Mouse (Mus musculus) liver, embryonic 14.5 days (tissue): ENCODE data around the gene Josd2. TPM values are rescaled to one million over a fixed set of nuclear protein-coding genes. Genes with fewer than 3 reads are reported as not detected.
A peak's percentile ranks its signal among the peaks of the same experiment; 100 is the strongest.

ENCODE experiments used
- ATAC-seq: fragments of 200-750 bp; cut with Nextera tagmentation; 2 replicates; pipeline ENCODE4 v1.8.0; 2017; ENCODE audit warnings: moderate number of reproducible peaks, mild to moderate bottlenecking, moderate library complexity; ENCODE audit not compliant: insufficient read depth
- DNase-seq, 3 experiments: peaks; one replicate each; pipeline ENCODE4 v3.0.0-alpha.2; 2012 to 2013; ENCODE audit warnings: low read depth in 3 of 3, low spot score in 3 of 3
- H3K27ac ChIP-seq: fragments of 300-500 bp; sonication (generic); 2 replicates; pipeline ENCODE4 v1.5.1; 2014; ENCODE audit warnings: moderate library complexity, mild to moderate bottlenecking, control low read depth, inconsistent platforms
- H3K27me3 ChIP-seq: fragments of 300-500 bp; sonication (generic); 2 replicates; pipeline ENCODE4 v1.6.1; 2014; ENCODE audit warnings: mild to moderate bottlenecking, low read length, moderate library complexity; ENCODE audit not compliant: control insufficient read depth, insufficient read depth
- H3K36me3 ChIP-seq: fragments of 300-500 bp; sonication (generic); replicated peaks from 2 replicates; pipeline ENCODE4 v1.6.1; 2014; ENCODE audit warnings: low read depth; ENCODE audit not compliant: control insufficient read depth, insufficient read depth
- H3K4me1 ChIP-seq, 2 experiments: fragments of 200-500 bp in 1 of 2; fragments of 300-500 bp in 1 of 2; sonication (generic) in 1 of 2; replicated peaks; 2 replicates each; pipeline ENCODE4 v1.6.1; 2012 to 2014; ENCODE audit warnings: antibody characterized with exemption in 1 of 2, inconsistent platforms in 1 of 2, low read length in 1 of 2; ENCODE audit not compliant: control insufficient read depth in 2 of 2, insufficient read depth in 2 of 2
- H3K4me2 ChIP-seq: fragments of 300-500 bp; sonication (generic); 2 replicates; pipeline ENCODE4 v1.6.1; 2014; ENCODE audit warnings: low read depth, mild to moderate bottlenecking, control low read depth, moderate library complexity
- H3K4me3 ChIP-seq, 2 experiments: fragments of 200-500 bp in 1 of 2; fragments of 300-500 bp in 1 of 2; sonication (generic) in 1 of 2; 2 replicates each; pipeline ENCODE4 v1.5.1; 2012 to 2014; ENCODE audit warnings: low read depth in 2 of 2, low read length in 2 of 2, mild to moderate bottlenecking in 2 of 2, control low read depth in 1 of 2, inconsistent platforms in 1 of 2, moderate library complexity in 1 of 2; ENCODE audit not compliant: insufficient read depth in 1 of 2
- H3K9ac ChIP-seq: fragments of 300-500 bp; sonication (generic); replicated peaks from 2 replicates; pipeline ENCODE4 v1.6.1; 2014; ENCODE audit warnings: mild to moderate bottlenecking, control low read depth, moderate library complexity
- H3K9me3 ChIP-seq: fragments of 300-500 bp; sonication (generic); 2 replicates; pipeline ENCODE4 v1.6.1; 2016; ENCODE audit warnings: low read length, mixed read lengths; ENCODE audit not compliant: control insufficient read depth
- CTCF ChIP-seq: IDR thresholded peaks from 2 replicates; pipeline ENCODE4 v1.5.1; 2016; ENCODE audit warnings: antibody characterized with exemption, low read depth, control low read depth
- EP300 ChIP-seq: IDR thresholded peaks from 2 replicates; pipeline ENCODE4 v1.6.1; 2016; ENCODE audit warnings: antibody characterized with exemption, low read depth
- WGBS: fragments of 180-500 bp; shearing (Covaris S2); extraction: QIAGEN DNeasy Blood & Tissue Kit; methylation state at CpG from one replicate; pipeline ENCODE4 v1.1.7; 2014; ENCODE audit not compliant: insufficient replicate concordance; 5-methylcytosine and 5-hydroxymethylcytosine counted together
- polyA plus RNA-seq, 2 experiments: library from polyadenylated mRNA; depleted of rRNA in 1 of 2; stranded (reverse) in 1 of 2; unstranded in 1 of 2; fragments of >200 nt; fragmentation: Nextera tagmentation in 1 of 2; extraction: Ambion mirVana in 1 of 2; gene quantifications; 2 replicates each; pipeline versions ENCODE4 v1.2.1 to v1.2.3; 2012 to 2014

Gene Josd2
- polyA plus RNA-seq, 2 experiments, result 155 to 212 TPM

DNA sequence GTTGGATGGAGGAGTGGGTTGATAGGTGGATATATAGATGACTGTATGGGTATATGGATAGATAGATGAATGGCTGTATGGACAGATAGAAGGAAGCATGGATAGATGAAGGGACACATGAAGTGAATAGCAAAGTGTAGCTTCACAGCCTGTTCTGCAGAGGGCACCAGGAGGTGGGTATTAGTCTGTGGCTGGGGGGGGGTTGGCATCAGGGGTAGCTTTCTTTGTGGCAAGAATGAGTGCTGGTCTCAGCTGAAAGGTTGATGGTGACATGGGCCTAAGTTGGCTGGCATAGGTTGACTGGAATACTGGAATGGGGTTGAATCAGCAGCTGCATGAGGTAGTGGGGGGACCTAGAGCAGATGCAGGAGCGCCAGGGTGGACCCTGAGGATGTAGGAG lies 26.6 kb upstream of the Josd2 start:
- ATAC-seq (no peak), DNase-seq (no peak)
- Histone ChIP-seq H3K36me3 (no peaks in the 10 kb centered on the region), H3K4me2 (no peak overlapping the region), H3K27ac (no peak overlapping the region), H3K4me3 (no peak overlapping the region), H3K27me3 (peaks cover 69% of the 10 kb centered on the region), H3K4me1 (peaks cover 0 to 2% of the 10 kb centered on the region in 2 experiments; a peak in 3 of 4 replicates), H3K9ac (no peak overlapping the region), H3K9me3 (no peaks in the 10 kb centered on the region)
- TF ChIP-seq CTCF (no peak), EP300 (no peak)
- 15% methylated on average over 1 of the region's 1 CpGs for WGBS

DNA sequence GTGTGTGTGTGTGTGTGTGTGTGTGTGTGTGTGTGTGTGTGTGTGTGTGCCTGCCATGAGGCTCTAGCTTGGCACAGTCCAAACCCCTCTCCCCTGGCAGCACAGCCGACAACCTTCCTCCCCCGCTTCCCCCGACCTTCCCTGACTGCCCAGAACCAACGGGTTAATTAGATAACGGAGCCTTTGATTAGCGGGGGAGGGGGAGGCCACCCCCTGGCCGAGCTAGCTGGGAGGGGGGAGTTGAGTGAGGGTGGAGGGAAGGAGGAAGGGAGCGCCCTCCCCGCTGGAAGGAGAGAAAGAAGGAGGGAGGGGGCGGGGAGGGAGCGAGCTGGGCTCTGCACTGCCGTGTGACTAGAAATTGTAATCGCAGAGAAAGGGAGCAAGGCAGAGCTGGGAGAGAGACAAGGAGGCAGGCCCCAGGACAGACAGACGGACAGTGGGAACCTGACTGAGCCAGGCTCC lies 26.1 kb upstream of the Josd2 start:
- no peaks in the 10 kb centered on the region for H3K9me3 ChIP-seq
- peaks cover 73% of the 10 kb centered on the region for H3K27me3 ChIP-seq
- no peak overlapping the region for H3K27ac ChIP-seq
- 1% methylated on average over 14 of the region's 14 CpGs for WGBS
- no peak for ATAC-seq
- no peaks in the 10 kb centered on the region for H3K4me1 ChIP-seq
- H3K9ac ChIP-seq, result no peak overlapping the region
- H3K36me3 ChIP-seq, result no peaks in the 10 kb centered on the region
- no peak overlapping the region for H3K4me2 ChIP-seq
- TF ChIP-seq EP300 (no peak), CTCF (no peak)
- no peak overlapping the region for H3K4me3 ChIP-seq
- no peak for DNase-seq

DNA sequence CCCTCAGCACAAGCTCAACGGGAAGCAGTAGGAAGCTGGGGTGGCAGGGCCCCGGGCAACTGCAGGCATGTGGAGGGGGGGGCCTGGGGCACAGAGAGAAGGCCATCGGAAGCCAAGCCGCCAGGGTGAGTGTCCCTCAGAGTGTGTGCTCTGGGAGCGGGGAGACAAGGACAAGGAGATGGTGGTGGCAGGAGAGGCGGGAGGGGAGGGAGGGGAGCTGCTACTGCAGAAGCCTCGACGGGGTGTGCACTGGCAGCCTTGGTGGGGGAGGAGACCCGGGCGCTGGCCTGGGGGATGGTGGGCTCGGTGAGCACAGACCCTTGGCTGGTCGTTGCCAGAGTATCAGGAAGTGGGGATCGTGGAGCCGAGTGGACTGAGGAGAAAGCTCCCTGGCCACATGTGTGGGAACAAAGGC lies 25.4 kb upstream of the Josd2 start:
- Histone ChIP-seq H3K4me1 (no peaks in the 10 kb centered on the region), H3K27ac (no peak overlapping the region), H3K4me3 (no peak overlapping the region), H3K9me3 (no peaks in the 10 kb centered on the region), H3K36me3 (no peaks in the 10 kb centered on the region), H3K27me3 (peaks cover 73% of the 10 kb centered on the region), H3K9ac (no peak overlapping the region), H3K4me2 (no peak overlapping the region)
- DNase-seq (no peak), ATAC-seq (no peak)
- 0% methylated on average over 14 of the region's 14 CpGs for WGBS
- TF ChIP-seq EP300 (no peak), CTCF (no peak)

DNA sequence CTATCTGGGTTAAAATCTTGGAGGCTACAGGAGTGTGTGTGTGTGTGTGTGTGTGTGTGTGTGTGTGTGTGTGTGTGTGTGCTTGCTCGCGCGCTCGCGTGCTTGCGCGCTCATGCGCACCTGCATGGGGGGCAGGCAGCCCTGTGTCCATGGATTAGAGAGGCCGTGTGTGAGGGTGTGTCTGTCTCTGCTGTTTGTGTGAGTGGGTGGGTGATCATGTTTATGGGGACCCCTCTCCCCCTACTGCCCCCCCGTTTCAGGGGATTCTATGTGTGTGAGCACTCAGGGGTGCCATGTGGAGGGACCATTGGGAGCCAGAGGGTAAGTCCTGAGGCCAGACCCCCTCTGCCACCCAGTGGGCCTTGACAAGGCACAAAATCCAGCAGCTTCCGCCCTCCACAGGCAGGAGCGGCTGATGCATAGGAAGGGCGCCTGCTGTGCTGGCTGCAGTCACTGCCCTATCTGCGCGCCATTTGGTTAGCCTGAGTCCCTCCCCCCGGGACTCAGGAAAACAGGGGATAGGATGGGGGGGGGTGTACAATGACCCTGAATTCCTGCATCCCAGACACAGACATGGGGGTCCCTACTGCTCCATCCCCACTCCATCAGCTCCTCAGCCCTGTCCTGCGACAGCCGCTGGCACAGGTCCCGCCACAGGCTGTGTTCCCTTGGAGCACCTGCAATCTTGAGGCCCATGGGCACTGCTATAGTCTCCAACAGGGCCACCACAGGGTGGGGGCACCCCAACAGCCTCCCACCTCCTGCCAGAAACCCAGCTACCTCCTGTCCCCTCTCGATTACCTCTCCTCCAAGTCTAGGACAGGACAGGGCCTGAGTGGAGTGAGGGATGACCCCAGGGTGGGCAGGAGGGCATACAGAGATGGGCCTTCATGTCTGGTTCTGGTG lies 24.3 kb upstream of the Josd2 start:
- ATAC-seq, result no peak
- no peaks in the 10 kb centered on the region for H3K4me1 ChIP-seq
- H3K9ac ChIP-seq, result no peak overlapping the region
- no peak overlapping the region for H3K27ac ChIP-seq
- no peak overlapping the region for H3K4me2 ChIP-seq
- peaks cover 73% of the 10 kb centered on the region for H3K27me3 ChIP-seq
- no peak for DNase-seq
- TF ChIP-seq CTCF (0 out of 2 replicates have a peak, but pooled peaks have one; percentile 11), EP300 (no peak)
- no peak overlapping the region for H3K4me3 ChIP-seq
- H3K36me3 ChIP-seq, result no peaks in the 10 kb centered on the region
- WGBS, result 11% methylated on average over 20 of the region's 20 CpGs
- H3K9me3 ChIP-seq, result no peaks in the 10 kb centered on the region

DNA sequence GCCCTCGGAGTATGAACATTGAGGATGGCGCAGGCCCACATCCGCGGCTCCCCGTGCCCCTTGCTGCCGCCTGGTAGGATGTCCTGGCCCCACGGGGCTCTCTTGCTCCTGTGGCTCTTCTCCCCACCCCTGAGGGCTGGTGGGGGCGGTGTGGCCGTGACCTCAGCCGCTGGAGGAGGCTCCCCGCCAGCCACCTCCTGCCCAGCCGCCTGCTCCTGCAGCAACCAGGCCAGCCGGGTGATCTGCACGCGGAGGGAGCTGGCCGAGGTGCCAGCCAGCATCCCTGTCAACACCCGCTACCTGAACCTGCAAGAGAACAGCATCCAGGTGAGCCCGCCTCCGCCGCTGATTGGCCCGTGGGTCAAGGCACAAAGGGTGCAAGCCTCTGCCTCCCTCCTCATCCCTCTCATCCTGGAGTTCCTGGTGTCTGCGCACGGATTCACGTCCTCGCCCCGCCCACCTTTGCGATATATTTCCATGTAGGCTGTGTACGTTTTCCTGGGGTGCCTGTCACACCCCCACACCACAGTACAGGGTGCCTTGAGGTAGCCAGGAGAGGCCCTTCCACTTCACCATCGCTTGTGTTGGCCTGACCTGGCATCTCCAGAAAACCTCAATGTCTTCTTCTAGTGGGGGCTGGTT lies 22.8 kb upstream of the Josd2 start:
- no peaks in the 10 kb centered on the region for H3K9me3 ChIP-seq
- no peak for TF ChIP-seq EP300
- no peak for TF ChIP-seq CTCF
- WGBS, result 7% methylated on average over 29 of the region's 29 CpGs
- no peaks in the 10 kb centered on the region for H3K4me1 ChIP-seq
- H3K4me2 ChIP-seq, result no peak overlapping the region
- peaks cover 65% of the 10 kb centered on the region for H3K27me3 ChIP-seq
- H3K4me3 ChIP-seq, result no peak overlapping the region
- ATAC-seq (no peak), DNase-seq (no peak)
- no peaks in the 10 kb centered on the region for H3K36me3 ChIP-seq
- H3K27ac ChIP-seq, result no peak overlapping the region
- no peak overlapping the region for H3K9ac ChIP-seq
